Mouse (Mus musculus) myocyte (in vitro differentiated cells): ENCODE data around the gene Fbxl14.

Experiments
- CEBPB ChIP-seq: IDR thresholded peaks from 2 replicates; pipeline ENCODE4 v1.6.1; 2011; ENCODE audit warnings: mild to moderate bottlenecking, moderate library complexity; ENCODE audit not compliant: poor library complexity, insufficient read depth, severe bottlenecking
- E2F4 ChIP-seq: IDR thresholded peaks from one replicate; pipeline ENCODE4 v1.6.1; 2011; ENCODE audit warnings: mild to moderate bottlenecking, control low read depth, moderate library complexity; ENCODE audit not compliant: insufficient read depth
- MAX ChIP-seq: IDR thresholded peaks from one replicate; pipeline ENCODE4 v1.6.1; 2011; ENCODE audit warnings: low read depth, mild to moderate bottlenecking, control low read depth
- MYOD1 ChIP-seq, 3 experiments: IDR thresholded peaks; one replicate each; pipeline ENCODE4 v1.6.1; 2011; ENCODE audit warnings: control low read depth in 2 of 3, low read depth in 2 of 3, mild to moderate bottlenecking in 2 of 3, moderate library complexity in 1 of 3; ENCODE audit not compliant: insufficient read length in 2 of 3, control insufficient read depth in 1 of 3
- MYOG ChIP-seq, 3 experiments: IDR thresholded peaks; one replicate each; pipeline ENCODE4 v1.6.1; 2011; ENCODE audit warnings: control low read depth in 2 of 3, low read depth in 2 of 3, mild to moderate bottlenecking in 2 of 3; ENCODE audit not compliant: insufficient read length in 2 of 3, control insufficient read depth in 1 of 3, insufficient read depth in 1 of 3
- POLR2A ChIP-seq: IDR thresholded peaks from one replicate; pipeline ENCODE4 v1.6.1; 2011; ENCODE audit warnings: low read depth, mild to moderate bottlenecking, control low read depth, moderate library complexity; ENCODE audit not compliant: insufficient read length
- SRF ChIP-seq: IDR thresholded peaks from one replicate; pipeline ENCODE4 v1.6.1; 2011; ENCODE audit warnings: low read depth; ENCODE audit not compliant: control insufficient read depth, insufficient read length
- TCF12 ChIP-seq: IDR thresholded peaks from one replicate; pipeline ENCODE4 v1.6.1; 2011; ENCODE audit warnings: mild to moderate bottlenecking, control low read depth; ENCODE audit not compliant: poor library complexity, insufficient read depth, severe bottlenecking
- USF1 ChIP-seq: IDR thresholded peaks from one replicate; pipeline ENCODE4 v1.6.1; 2011; ENCODE audit warnings: low read depth, mild to moderate bottlenecking, control low read depth, moderate library complexity

- TF ChIP-seq USF1: no peak
- TF ChIP-seq POLR2A: no peak
- TF ChIP-seq MAX: no peak
- peak in 1 of 3 experiments; percentile 74 for TF ChIP-seq MYOG (IDR thresholded peaks at IDR 0.05; ENCODE audit: control insufficient read depth in 1 of 3, insufficient read depth in 1 of 3, insufficient read length in 2 of 3, low read depth in 2 of 3)
- no peak for TF ChIP-seq CEBPB
- TF ChIP-seq TCF12: no peak
- TF ChIP-seq MYOD1 (IDR thresholded peaks at IDR 0.05; ENCODE audit: control insufficient read depth in 1 of 3, insufficient read length in 2 of 3, low read depth in 2 of 3): peak in 2 of 3 experiments; percentile 45 to 70
- TF ChIP-seq E2F4: no peak
- no peak for TF ChIP-seq SRF
Observed at GRCm38 (mm10) chr6:119479876-119480705, 623 bp downstream of the Fbxl14 start.
